Mouse (Mus musculus): ENCODE measurements around the gene Gm42372.

GRCm38 (mm10) chr7:16971160-16971559 is 11.7 kb upstream of the Gm42372 start:
- TF ChIP-seq CTCF (IDR thresholded peaks at IDR 0.05; ENCODE audit: low read depth, low read length) (no peak), EP300 (IDR thresholded peaks at IDR 0.05; ENCODE audit: insufficient read depth, low read depth, low read length) (no peak), POLR2A (IDR thresholded peaks at IDR 0.05; ENCODE audit: insufficient read depth, low read length) (no peak)
